Mouse (Mus musculus): ENCODE data around the gene Cyp2j7.

- TF ChIP-seq POLR2A (IDR thresholded peaks at IDR 0.05; ENCODE audit: insufficient read depth, low read length) (no peak), EP300 (IDR thresholded peaks at IDR 0.05; ENCODE audit: insufficient read depth, low read depth, low read length) (no peak)
Observed at GRCm38 (mm10) chr4:96196701-96197100, 39.8 kb downstream of the Cyp2j7 start.
